Mouse (Mus musculus): Measurements from ENCODE around the gene Gbx1.
A peak's percentile ranks its signal among the peaks of the same experiment; 100 is the strongest.

Gene Gbx1

GRCm38 (mm10) chr5:24477909-24478308 is 49.1 kb downstream of the Gbx1 start:
- no peak for DNase-seq (ENCODE audit: low read depth, low spot score)

GRCm38 (mm10) chr5:24475476-24476241 is 51.3 kb downstream of the Gbx1 start:
- DNase-seq (ENCODE audit: low read depth, low spot score): no peak

GRCm38 (mm10) chr5:24474723-24475261 is 52.2 kb downstream of the Gbx1 start:
- no peak for DNase-seq (ENCODE audit: low read depth, low spot score)

GRCm38 (mm10) chr5:24474025-24474722 is 52.8 kb downstream of the Gbx1 start:
- DNase-seq (ENCODE audit: low read depth, low spot score): no peak

GRCm38 (mm10) chr5:24472884-24473619 is 54.0 kb downstream of the Gbx1 start:
- DNase-seq (ENCODE audit: low read depth, low spot score): peak; percentile 71

GRCm38 (mm10) chr5:24470600-24470999 is 56.4 kb downstream of the Gbx1 start:
- peak; percentile 73 for DNase-seq (ENCODE audit: low read depth, low spot score)

GRCm38 (mm10) chr5:24466762-24467161 is 60.2 kb downstream of the Gbx1 start:
- DNase-seq (ENCODE audit: low read depth, low spot score): no peak

GRCm38 (mm10) chr5:24455613-24456012 is 71.4 kb downstream of the Gbx1 start:
- DNase-seq (ENCODE audit: low read depth, low spot score): no peak

- DNase-seq (ENCODE audit: low read depth, low spot score): no peak
Measured at GRCm38 (mm10) chr5:24455076-24455475, 71.9 kb downstream of the Gbx1 start.

- DNase-seq (ENCODE audit: low read depth, low spot score): no peak
Measured at GRCm38 (mm10) chr5:24453985-24454303, 73.1 kb downstream of the Gbx1 start.

GRCm38 (mm10) chr5:24453283-24453984 is 73.6 kb downstream of the Gbx1 start:
- DNase-seq (ENCODE audit: low read depth, low spot score): no peak
